Mouse (Mus musculus) intestine, postnatal 0 days (tissue): Measurements from ENCODE around the gene Msl1. TPM values are rescaled to one million over a fixed set of nuclear protein-coding genes. Genes with fewer than 3 reads are reported as not detected.

ENCODE experiments used
- ATAC-seq: fragments of 200-750 bp; cut with Nextera tagmentation; 2 replicates; pipeline ENCODE4 v1.8.0; 2017; ENCODE audit warnings: mild to moderate bottlenecking, moderate TSS enrichment, moderate library complexity
- H3K27ac ChIP-seq: fragments of 300-500 bp; sonication (generic); 2 replicates; pipeline ENCODE4 v1.5.1; 2014; ENCODE audit warnings: mild to moderate bottlenecking, low read depth, low read length, moderate library complexity
- H3K27me3 ChIP-seq: fragments of 300-500 bp; sonication (generic); replicated peaks from 2 replicates; pipeline ENCODE4 v1.6.1; 2014; ENCODE audit warnings: low read length, mixed read lengths; ENCODE audit not compliant: control insufficient read depth, insufficient read depth
- H3K36me3 ChIP-seq: fragments of 300-500 bp; sonication (generic); 2 replicates; pipeline ENCODE4 v1.6.1; 2014; ENCODE audit warnings: mild to moderate bottlenecking, moderate library complexity; ENCODE audit not compliant: control insufficient read depth, insufficient read depth
- H3K4me1 ChIP-seq: fragments of 300-500 bp; sonication (generic); replicated peaks from 2 replicates; pipeline ENCODE4 v1.6.1; 2014; ENCODE audit warnings: antibody characterized with exemption, low read length, mixed read lengths; ENCODE audit not compliant: control insufficient read depth, insufficient read depth
- H3K4me2 ChIP-seq: fragments of 300-500 bp; sonication (generic); replicated peaks from 2 replicates; pipeline ENCODE4 v1.6.1; 2014; ENCODE audit warnings: low read depth, mild to moderate bottlenecking, moderate library complexity
- H3K4me3 ChIP-seq: fragments of 300-500 bp; sonication (generic); 2 replicates; pipeline ENCODE4 v1.5.1; 2014; ENCODE audit warnings: low read depth, low read length
- H3K9ac ChIP-seq: fragments of 300-500 bp; sonication (generic); 2 replicates; pipeline ENCODE4 v1.6.1; 2014; ENCODE audit warnings: mild to moderate bottlenecking, low read depth, low read length
- H3K9me3 ChIP-seq: fragments of 300-500 bp; sonication (generic); 2 replicates; pipeline ENCODE4 v1.6.1; 2016; ENCODE audit warnings: mixed run types; ENCODE audit not compliant: control insufficient read depth
- CTCF ChIP-seq: sonication (generic); IDR thresholded peaks from 2 replicates; pipeline ENCODE4 v1.5.1; 2016; ENCODE audit warnings: low read depth, mild to moderate bottlenecking, control low read depth, antibody characterized with exemption, moderate library complexity
- WGBS: fragments of 180-500 bp; shearing (Covaris S2); extraction: QIAGEN DNeasy Blood & Tissue Kit; methylation state at CpG from one replicate; pipeline ENCODE4 v1.1.7; 2014; 5-methylcytosine and 5-hydroxymethylcytosine counted together
- polyA plus RNA-seq: library from polyadenylated mRNA; unstranded; fragments of >200 nt; fragmentation: Nextera tagmentation; extraction: Ambion mirVana; gene quantifications from 2 replicates; pipeline ENCODE4 v1.2.1, GENCODE M21; 2015

The Msl1 gene
- polyA plus RNA-seq = 12.6 and 15.1 TPM in 2 replicates

DNA sequence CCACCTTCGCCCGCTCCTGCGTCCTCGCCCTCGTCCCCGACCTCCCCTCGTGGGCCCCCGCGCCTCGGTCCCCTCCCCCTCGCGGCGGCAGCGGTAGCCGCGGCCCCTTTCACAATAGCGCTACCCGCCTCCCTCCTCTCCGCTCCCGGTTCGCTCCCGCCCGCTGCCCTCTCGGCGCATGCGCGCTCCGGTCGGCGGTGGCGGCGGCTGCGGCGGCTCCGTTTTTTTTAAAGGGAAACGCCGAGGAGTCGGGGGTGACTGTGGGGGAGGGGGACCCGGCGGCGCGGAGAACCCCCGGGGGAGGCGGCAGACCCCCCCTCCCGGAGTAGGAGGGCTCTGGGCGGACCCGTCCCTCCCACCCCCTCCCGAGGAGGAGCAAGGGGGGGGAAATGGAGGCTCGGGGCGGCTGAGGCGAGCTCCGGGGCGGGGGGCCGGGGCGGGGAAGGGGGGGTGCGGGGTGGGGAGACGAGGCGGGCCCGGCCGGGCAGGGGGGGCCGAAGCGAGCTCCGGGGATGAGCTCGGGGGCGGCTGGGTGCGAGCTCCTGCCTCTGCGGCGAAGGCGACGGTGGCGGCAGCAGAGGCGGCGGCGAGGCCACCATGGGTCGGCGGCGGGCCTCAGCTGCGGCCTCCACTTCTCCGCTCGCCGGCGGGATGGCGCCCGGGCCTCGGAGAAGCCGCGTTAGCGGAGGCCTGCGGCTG lies at the start of gene Msl1:
TSS of gene Msl1 (plus strand) at position 502 of the 699 bp plus-strand sequence.
- peak; percentile 71 for ATAC-seq
- H3K27me3 ChIP-seq = no peaks in the 10 kb centered on the region
- H3K4me1 ChIP-seq = no peaks in the 10 kb centered on the region
- peak within 1 kb of the TSS; percentile 94 for H3K9ac ChIP-seq
- H3K36me3 ChIP-seq = peaks cover 10% of the 10 kb centered on the region; the same call in 1 of the 2 replicates
- peak within 1 kb of the TSS; percentile 85 for H3K4me3 ChIP-seq
- H3K9me3 ChIP-seq = no peaks in the 10 kb centered on the region
- WGBS = 2% methylated on average over 64 of the region's 89 CpGs
- peak within 1 kb of the TSS; percentile 99 for H3K27ac ChIP-seq
- peak; percentile 48; the same call in 1 of the 2 replicates for TF ChIP-seq CTCF
- H3K4me2 ChIP-seq = peak within 1 kb of the TSS; percentile 93

DNA sequence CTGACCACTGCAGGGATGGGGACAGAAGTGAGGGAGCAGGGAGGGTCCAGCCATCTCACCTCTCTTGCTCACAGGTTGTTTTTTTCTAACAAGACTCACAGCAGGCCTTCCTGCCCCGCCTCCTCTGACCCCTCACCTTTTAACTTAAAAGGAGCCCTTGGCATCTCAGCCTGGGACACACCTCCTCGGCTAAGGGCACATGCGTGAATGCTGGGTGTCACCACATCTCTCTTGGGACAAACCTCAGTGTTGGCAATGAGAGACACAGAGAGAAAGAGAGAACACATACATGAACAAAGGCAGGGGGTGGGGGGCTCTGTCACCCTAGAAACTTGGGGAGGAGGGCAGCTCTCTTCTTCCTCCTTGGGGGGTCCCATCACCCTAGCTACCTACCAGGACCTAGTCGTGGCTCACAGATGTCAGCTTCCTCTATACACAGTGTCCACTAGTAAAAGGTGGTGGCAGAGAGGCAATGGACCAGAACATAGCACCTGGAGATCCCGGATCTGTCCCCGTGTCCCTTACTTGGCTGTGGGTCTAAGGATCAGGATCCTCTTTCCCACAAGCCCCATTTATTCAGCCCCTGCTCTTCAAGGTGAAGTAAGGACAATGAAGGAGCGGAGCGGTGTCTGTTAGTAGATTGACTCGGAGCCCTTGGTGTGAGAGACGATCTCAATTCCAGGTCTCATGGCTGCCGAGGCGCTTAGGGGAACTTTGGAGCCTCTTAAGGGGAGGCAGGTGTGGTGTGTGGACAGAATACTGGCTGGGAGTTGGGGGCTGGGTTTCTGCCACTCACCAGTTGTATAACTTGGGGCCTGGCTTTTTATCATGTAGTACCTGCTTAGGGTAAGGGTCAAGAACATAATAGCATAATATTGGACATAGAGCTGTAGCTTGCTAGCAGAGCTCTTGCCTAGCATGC lies 49.1 kb upstream of the Msl1 start:
- no peaks in the 10 kb centered on the region for H3K36me3 ChIP-seq
- peak overlapping the region; percentile 58 for H3K4me2 ChIP-seq
- H3K4me3 ChIP-seq = no peak overlapping the region
- no peak for TF ChIP-seq CTCF
- H3K9me3 ChIP-seq = no peaks in the 10 kb centered on the region
- peaks cover 40% of the 10 kb centered on the region for H3K4me1 ChIP-seq
- H3K27me3 ChIP-seq = no peaks in the 10 kb centered on the region
- peak overlapping the region; percentile 89 for H3K27ac ChIP-seq
- H3K9ac ChIP-seq = no peak overlapping the region
- ATAC-seq = no peak
- WGBS = 34% methylated on average over 12 of the region's 12 CpGs

DNA sequence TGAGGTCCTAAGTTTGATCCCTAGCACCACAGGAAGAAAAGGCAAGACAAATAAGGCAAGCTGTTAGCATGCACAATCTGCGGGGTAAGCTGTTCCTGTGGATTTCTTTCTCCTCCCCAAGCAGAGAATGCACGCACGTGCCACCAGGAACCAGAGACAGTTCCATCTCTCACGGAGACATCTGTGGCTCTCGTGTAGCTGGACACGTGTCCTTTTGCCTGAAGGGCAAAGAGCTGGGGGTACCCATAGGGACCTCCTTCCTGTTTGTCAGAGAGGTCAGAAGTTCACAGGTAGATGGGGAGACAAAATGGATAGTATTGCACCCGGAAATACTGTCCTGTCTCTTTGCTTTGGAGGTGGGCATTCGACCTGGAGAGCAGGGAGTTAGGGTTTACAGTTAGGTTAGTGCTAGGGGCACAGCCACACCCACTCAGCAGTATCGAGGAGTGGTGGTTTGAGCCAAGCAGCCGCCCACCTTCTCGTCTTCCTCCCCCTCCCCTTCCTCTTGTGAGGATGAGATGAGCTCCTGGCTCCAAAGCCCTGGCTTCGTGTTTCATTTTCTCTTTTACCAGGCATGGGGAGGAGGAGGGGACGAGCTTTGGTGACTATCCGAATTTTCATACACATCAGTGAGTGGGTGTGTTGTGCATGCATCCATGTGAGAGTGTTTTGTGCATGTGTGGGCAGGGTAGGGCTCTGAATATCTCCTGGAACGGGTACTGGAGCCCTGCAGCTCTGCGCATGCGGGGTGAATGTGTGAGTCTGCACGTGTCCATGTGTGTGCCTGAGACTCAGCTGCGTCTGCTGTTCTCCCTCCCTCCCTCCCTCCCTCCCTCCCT lies 48.2 kb upstream of the Msl1 start:
- Histone ChIP-seq H3K9me3 (no peaks in the 10 kb centered on the region), H3K4me2 (peak overlapping the region; percentile 58), H3K36me3 (no peaks in the 10 kb centered on the region), H3K4me3 (peak overlapping the region; percentile 26), H3K27ac (peak overlapping the region; percentile 89), H3K9ac (0 out of 2 replicates have a peak overlapping the region, but pooled peaks have one; percentile 17), H3K27me3 (no peaks in the 10 kb centered on the region), H3K4me1 (peaks cover 45% of the 10 kb centered on the region)
- under 1% methylated on average over 19 of the region's 19 CpGs for WGBS
- peak; percentile 25 for ATAC-seq
- no peak for TF ChIP-seq CTCF

DNA sequence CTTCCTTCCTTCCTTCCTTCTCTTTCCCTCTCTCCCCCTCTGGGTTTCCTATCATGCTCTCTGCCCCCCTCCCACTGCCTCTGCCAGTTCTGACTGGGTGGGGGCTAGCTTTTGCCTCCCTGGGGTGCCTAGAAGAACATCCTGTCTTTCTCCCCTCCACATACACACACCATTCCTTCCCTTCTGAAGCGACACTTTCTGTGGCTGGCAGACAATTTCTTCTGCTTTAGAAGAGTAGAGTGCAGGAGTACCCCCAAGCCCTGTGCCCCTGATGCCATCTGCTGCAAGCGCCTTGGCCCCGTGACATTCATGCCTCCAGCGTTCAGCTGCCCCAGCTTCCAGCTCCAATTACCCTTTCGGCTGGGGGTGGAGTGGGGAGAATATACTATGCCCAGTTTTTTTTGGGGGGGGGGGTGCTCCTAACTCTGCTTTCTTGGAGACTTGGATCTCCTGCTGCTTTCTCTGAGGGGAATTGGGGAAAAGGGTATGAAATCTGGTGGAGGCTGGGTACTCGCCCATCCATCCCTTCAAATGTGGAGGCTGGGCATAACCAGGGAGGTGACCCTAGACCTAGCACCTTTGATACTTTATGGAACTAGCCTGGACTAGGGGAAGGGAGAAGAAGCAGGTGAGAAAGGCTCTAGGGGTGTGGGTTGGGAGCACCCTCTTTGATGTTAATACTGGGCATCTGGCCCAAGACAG lies 47.4 kb upstream of the Msl1 start:
- WGBS = 19% methylated on average over 6 of the region's 6 CpGs
- ATAC-seq = no peak
- Histone ChIP-seq H3K36me3 (no peaks in the 10 kb centered on the region), H3K27me3 (no peaks in the 10 kb centered on the region), H3K4me3 (no peak overlapping the region; the same call in 1 of the 2 replicates), H3K9ac (0 out of 2 replicates have a peak overlapping the region, but pooled peaks have one; percentile 4), H3K27ac (peak overlapping the region; percentile 94), H3K9me3 (no peaks in the 10 kb centered on the region), H3K4me2 (peak overlapping the region; percentile 58), H3K4me1 (peaks cover 49% of the 10 kb centered on the region)
- TF ChIP-seq CTCF = no peak
